Mouse (Mus musculus) midbrain, embryonic 11.5 days (tissue): ENCODE measurements at regions not wholly inside any gene's neighbourhood (a gene's known extent, or its start where the extent isn't known, plus 50 kb on each side); places are given as distances from the start of the nearest gene placed in this dataset.
"Not testable (repeated sequence)": the region's sequence is repeated elsewhere in the genome, so short reads cannot be mapped to it uniquely, and the experiment has no call there.

ENCODE experiments used
- ATAC-seq: fragments of 200-750 bp; cut with Nextera tagmentation; 2 replicates; pipeline ENCODE4 v1.8.0; 2017; ENCODE audit warnings: moderate TSS enrichment, moderate library complexity; ENCODE audit not compliant: low FRiP score
- DNase-seq: peaks from one replicate; pipeline ENCODE4 v3.0.0; 2015; ENCODE audit warnings: low spot score; ENCODE audit errors: missing footprints
- H3K27ac ChIP-seq: fragments of 300-500 bp; sonication (generic); 2 replicates; pipeline ENCODE4 v1.5.1; 2014; ENCODE audit warnings: low read depth, low read length
- H3K27me3 ChIP-seq: fragments of 300-500 bp; sonication (generic); 2 replicates; pipeline ENCODE4 v1.6.1; 2014; ENCODE audit warnings: mild to moderate bottlenecking, low read length, moderate library complexity, mixed read lengths; ENCODE audit not compliant: control insufficient read depth, insufficient read depth
- H3K36me3 ChIP-seq: fragments of 300-500 bp; sonication (generic); 2 replicates; pipeline ENCODE4 v1.6.1; 2014; ENCODE audit warnings: mild to moderate bottlenecking, low read length, moderate library complexity, mixed read lengths; ENCODE audit not compliant: control insufficient read depth, insufficient read depth
- H3K4me1 ChIP-seq: fragments of 300-500 bp; sonication (generic); 2 replicates; pipeline ENCODE4 v1.6.1; 2014; ENCODE audit warnings: low read length; ENCODE audit not compliant: control insufficient read depth, insufficient read depth
- H3K4me2 ChIP-seq: fragments of 300-500 bp; sonication (generic); 2 replicates; pipeline ENCODE4 v1.6.1; 2014; ENCODE audit warnings: mild to moderate bottlenecking, moderate library complexity
- H3K4me3 ChIP-seq: fragments of 300-500 bp; sonication (generic); 2 replicates; pipeline ENCODE4 v1.5.1; 2014; ENCODE audit warnings: low read depth, low read length
- H3K9ac ChIP-seq: fragments of 300-500 bp; sonication (generic); 2 replicates; pipeline ENCODE4 v1.6.1; 2014; ENCODE audit warnings: low read length
- H3K9me3 ChIP-seq: fragments of 300-500 bp; sonication (generic); 2 replicates; pipeline ENCODE4 v1.6.1; 2016; ENCODE audit warnings: low read length; ENCODE audit not compliant: control insufficient read depth
- WGBS: fragments of 180-500 bp; shearing (Covaris S2); extraction: QIAGEN DNeasy Blood & Tissue Kit; methylation state at CpG from one replicate; pipeline ENCODE4 v1.1.7; 2014; 5-methylcytosine and 5-hydroxymethylcytosine counted together

DNA sequence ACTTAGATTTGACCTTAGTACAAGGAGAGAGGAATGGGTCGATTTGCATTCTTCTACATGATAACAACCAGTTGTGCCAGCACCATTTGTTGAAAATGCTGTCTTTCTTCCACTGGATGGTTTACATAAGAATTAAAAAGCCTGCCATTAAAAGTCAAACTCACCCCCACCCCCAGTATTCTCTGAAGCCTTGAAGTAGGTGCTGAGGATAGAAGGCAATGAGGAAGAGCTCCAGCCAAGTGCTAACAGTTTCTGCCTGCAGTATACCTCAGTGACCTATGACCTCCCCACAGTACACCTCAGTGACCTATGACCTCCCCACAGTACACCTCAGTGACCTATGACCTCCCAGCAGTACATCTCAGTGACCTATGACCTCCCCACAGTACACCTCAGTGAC lies 328.4 kb downstream of the Nkx6-1 start:
- not testable (repeated sequence) for H3K36me3 ChIP-seq, DNase-seq, H3K9ac ChIP-seq, H3K4me3 ChIP-seq, H3K9me3 ChIP-seq, ATAC-seq, H3K4me2 ChIP-seq, H3K4me1 ChIP-seq, H3K27ac ChIP-seq, H3K27me3 ChIP-seq
- WGBS, result no CpG with 5 or more reads among the region's 1 CpGs

DNA sequence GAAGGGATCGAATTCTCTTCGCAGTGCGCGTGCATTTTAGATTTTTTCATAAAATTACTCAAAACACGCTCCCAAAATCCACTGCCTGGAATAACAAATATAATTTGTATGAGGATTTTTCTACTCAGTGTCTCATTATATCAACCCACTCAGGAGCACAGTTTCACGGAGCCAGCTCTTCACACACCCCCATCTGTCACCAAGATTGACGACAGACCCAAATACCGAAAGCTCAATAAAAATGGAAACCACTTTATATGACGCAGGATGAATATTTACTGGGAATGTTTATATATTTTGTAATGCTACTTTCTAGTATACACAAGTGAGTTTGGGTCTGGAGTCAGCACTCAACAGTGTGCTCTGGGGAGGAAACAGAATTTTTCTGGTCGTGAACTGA lies 333.0 kb downstream of the Nkx6-1 start:
- DNase-seq (peak; percentile 73), ATAC-seq (no peak)
- Histone ChIP-seq H3K27ac (no peak overlapping the region), H3K4me1 (no peaks in the 10 kb centered on the region), H3K36me3 (no peaks in the 10 kb centered on the region), H3K4me2 (no peak overlapping the region), H3K9me3 (no peaks in the 10 kb centered on the region), H3K27me3 (peaks cover 12% of the 10 kb centered on the region), H3K9ac (no peak overlapping the region), H3K4me3 (no peak overlapping the region)
- WGBS, result 94% methylated on average over 10 of the region's 10 CpGs

DNA sequence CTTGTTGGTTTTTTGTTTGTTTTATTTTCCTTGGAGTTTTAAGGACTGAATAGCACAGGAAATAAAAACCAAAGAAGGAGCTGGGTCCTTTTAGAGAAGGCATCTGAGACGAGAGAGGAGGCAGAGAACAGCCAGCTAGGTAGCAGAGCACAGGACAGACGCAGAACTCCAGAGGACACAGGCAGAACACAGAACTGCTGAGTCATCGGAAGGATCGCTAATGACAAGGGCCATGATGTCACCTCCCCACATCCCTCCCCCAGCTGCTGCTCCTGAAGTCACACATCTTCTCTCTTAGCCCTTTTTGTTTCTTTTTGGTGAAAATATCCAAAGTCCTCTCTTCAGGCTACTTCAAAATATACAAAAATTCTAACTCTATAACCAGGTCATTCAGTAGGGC lies 338.7 kb downstream of the Nkx6-1 start:
- no peak overlapping the region for H3K4me2 ChIP-seq
- H3K9ac ChIP-seq, result no peak overlapping the region
- H3K27ac ChIP-seq, result no peak overlapping the region
- H3K36me3 ChIP-seq, result no peaks in the 10 kb centered on the region
- DNase-seq (no peak), ATAC-seq (no peak)
- 64% methylated on average over 4 of the region's 4 CpGs for WGBS
- H3K4me3 ChIP-seq, result no peak overlapping the region
- peaks cover 52% of the 10 kb centered on the region for H3K27me3 ChIP-seq
- H3K4me1 ChIP-seq, result peaks cover 2% of the 10 kb centered on the region; the same call in 1 of the 2 replicates
- H3K9me3 ChIP-seq, result no peaks in the 10 kb centered on the region

DNA sequence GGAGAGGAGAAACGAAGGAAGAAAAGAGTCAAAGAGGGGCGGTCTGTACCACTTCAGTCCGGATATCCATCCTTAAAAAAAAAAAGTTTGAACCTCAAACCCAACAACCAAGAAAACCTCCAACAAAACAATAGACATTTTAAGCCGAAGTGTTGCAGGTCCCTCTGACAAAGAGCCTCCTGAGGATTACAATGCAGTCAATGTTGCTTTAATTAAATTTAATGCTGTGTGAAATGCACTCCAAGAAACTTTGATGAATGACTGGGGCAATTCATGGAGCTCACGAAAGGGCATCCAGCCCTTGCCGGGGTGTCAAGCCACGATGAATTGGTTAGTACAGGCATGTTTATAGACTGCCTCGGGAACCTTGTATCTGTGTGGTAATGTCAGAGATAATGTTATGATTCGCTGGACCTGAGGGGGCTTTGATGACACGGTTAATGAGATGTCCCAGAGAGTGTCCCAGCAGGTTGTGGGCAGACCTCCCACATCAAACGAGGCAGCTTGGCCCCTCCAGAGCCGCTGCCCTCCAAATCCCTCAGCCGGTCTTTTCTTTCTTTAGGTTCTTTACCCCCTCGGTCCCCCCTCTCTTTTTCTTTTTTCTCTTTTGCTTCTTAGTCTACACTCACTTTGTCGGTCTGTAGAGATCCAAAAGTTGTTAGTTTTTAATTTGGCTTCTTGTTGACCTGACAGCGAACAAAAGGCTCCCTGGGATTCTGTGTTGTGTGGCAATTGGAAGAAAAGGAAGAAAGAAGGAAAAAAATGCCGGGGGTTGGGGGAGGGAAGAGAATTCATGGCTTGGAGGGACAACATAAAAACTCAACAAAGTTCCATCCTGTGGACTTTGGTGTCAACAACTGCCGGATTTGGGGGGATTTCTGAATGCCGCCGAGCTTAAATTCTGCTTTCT lies 341.5 kb downstream of the Nkx6-1 start:
- peak; percentile 82 for ATAC-seq

DNA sequence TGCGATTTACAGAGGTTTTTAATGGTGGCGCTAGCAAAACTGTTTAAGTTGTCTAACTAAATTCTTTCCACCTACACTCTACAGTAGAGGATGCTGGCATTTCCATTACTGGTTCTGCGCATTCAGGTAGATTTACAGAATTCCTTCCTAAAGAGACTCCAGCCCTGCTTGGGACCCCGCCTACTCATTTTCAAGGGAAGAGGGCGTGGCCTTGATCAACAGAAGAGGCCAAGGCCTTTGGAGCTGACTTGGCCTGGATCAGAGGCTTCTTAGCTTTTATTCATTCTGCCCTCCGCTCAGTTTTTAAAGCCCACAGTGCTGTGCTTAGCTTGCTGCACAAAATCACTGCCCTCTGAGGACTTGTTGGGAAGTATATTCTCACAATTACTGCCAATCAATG lies 364.8 kb downstream of the Nkx6-1 start:
- 85% methylated on average over 6 of the region's 6 CpGs for WGBS

More for the DNA sequence above, 341.5 kb downstream of the Nkx6-1 start:
- H3K9me3 ChIP-seq, result no peaks in the 10 kb centered on the region
- no peak overlapping the region for H3K4me3 ChIP-seq
- H3K4me2 ChIP-seq, result peak overlapping the region; percentile 24
- peaks cover 2% of the 10 kb centered on the region; the same call in 1 of the 2 replicates for H3K4me1 ChIP-seq
- H3K27ac ChIP-seq, result no peak overlapping the region
- H3K27me3 ChIP-seq, result peaks cover 61% of the 10 kb centered on the region
- DNase-seq, result peak; percentile 94
- 1% methylated on average over 20 of the region's 20 CpGs for WGBS
- no peaks in the 10 kb centered on the region for H3K36me3 ChIP-seq
- no peak overlapping the region for H3K9ac ChIP-seq

DNA sequence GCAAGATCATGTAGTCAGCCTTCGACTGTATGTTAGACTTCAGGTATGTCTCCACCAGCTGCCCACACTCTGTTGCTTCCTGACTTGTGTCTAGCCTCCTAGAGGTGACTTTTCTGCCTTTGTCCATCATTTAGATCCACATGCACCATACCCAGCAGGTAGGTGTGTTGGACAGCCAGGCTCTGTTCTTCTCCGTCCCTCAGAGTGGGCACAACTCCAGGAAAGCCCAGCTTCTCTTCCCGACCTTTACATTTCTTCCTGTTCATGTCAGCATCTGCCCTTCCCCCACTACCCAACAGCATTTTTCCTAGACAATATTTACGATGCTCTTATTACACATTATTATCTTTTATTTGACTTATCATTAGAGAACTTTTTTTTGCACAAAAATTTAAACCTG lies 366.4 kb downstream of the Nkx6-1 start:
- 80% methylated on average over 4 of the region's 4 CpGs for WGBS
- no peak overlapping the region for H3K4me2 ChIP-seq
- no peak overlapping the region for H3K9ac ChIP-seq

More for the DNA sequence above, 364.8 kb downstream of the Nkx6-1 start:
- Histone ChIP-seq H3K4me3 (no peak overlapping the region), H3K4me1 (no peaks in the 10 kb centered on the region), H3K36me3 (no peaks in the 10 kb centered on the region), H3K9me3 (no peaks in the 10 kb centered on the region), H3K27me3 (no peaks in the 10 kb centered on the region; the same call in 1 of the 2 replicates), H3K27ac (no peak overlapping the region), H3K4me2 (no peak overlapping the region), H3K9ac (no peak overlapping the region)
- DNase-seq (no peak), ATAC-seq (no peak)

DNA sequence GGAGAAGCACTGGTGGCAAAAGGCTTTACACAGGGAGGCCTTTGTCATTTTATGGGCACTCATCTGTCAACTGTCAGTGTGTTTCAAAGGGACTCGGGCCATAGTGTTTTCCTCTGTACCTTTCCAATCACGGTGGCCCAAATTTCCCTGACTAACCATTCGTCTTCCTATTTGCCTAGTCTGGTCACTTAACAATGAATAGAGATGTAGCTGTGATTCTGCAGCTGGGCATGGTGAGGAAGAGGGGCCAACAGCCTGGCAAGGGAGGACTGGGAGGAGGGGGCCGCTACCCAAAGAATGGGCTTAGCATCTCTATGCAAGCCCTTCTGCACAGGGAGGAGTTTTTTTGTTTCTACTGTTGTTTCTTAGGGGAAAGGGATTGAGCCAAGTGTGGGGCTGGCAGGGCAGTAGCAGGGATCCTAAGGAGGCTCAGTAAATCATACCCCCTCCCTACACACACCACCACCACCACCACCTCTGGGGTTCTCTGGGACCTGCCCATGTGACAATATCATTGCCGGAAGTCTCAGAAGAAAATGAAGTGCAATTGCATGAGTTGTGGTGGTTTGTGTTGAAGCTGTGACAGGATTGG lies 367.2 kb downstream of the Nkx6-1 start:
- Histone ChIP-seq H3K9ac (no peak overlapping the region), H3K4me1 (no peaks in the 10 kb centered on the region), H3K4me2 (no peak overlapping the region), H3K36me3 (no peaks in the 10 kb centered on the region), H3K9me3 (no peaks in the 10 kb centered on the region), H3K4me3 (no peak overlapping the region), H3K27ac (no peak overlapping the region), H3K27me3 (no peaks in the 10 kb centered on the region; the same call in 1 of the 2 replicates)
- no peak for DNase-seq
- 59% methylated on average over 5 of the region's 5 CpGs for WGBS
- ATAC-seq, result no peak

More for the DNA sequence above, 366.4 kb downstream of the Nkx6-1 start:
- Histone ChIP-seq H3K27ac (no peak overlapping the region), H3K4me3 (no peak overlapping the region), H3K4me1 (no peaks in the 10 kb centered on the region), H3K36me3 (no peaks in the 10 kb centered on the region), H3K9me3 (no peaks in the 10 kb centered on the region), H3K27me3 (no peaks in the 10 kb centered on the region; the same call in 1 of the 2 replicates)
- DNase-seq (no peak), ATAC-seq (no peak)

DNA sequence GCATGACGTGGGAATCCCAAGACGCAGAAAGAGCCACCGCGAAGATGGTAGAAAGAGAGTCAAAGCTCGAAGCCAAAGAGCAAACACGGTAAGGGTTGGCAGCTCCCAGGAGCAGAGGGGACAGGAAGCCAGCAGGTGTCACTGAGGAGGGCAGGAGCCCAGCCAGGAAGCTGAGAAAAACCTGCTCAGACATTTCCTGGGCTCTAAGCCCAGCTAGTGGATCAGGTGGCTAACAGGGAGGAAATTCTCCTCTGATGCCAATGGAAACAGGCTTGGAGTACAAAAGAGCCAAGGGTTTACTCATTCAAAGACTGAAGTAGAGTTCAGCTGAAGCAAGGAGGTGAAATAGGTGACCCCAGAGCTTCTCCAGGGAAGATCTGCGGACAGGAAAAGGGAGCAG lies 368.9 kb downstream of the Nkx6-1 start:
- H3K4me3 ChIP-seq, result no peak overlapping the region
- no peak overlapping the region for H3K4me2 ChIP-seq
- H3K27me3 ChIP-seq, result no peaks in the 10 kb centered on the region; the same call in 1 of the 2 replicates
- ATAC-seq (no peak), DNase-seq (no peak)
- H3K9ac ChIP-seq, result no peak overlapping the region
- H3K27ac ChIP-seq, result no peak overlapping the region
- H3K36me3 ChIP-seq, result no peaks in the 10 kb centered on the region
- 82% methylated on average over 7 of the region's 7 CpGs for WGBS
- no peaks in the 10 kb centered on the region for H3K9me3 ChIP-seq
- no peaks in the 10 kb centered on the region for H3K4me1 ChIP-seq

DNA sequence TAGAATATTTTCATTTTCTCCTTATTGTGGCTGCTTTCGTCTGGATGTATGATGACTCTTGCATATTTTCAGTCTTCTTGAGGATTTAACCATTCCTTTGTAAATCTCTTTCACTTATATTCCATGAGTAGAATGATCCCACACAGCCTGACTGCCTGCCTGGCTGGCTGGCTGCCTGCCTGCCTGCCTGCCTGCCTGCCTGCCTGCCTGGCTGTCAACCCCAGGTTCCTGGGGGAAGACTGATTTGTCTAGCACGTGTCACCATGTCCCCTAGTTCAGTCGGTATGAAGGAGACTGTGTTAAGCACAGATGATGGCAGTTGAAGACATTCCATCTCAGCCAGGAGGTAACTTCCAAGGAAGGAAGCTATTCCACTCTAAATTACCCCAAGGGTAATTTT lies 370.8 kb downstream of the Nkx6-1 start:
- H3K9me3 ChIP-seq, result no peaks in the 10 kb centered on the region
- ATAC-seq, result no peak
- H3K4me1 ChIP-seq, result no peaks in the 10 kb centered on the region
- 70% methylated on average over 3 of the region's 3 CpGs for WGBS
- H3K9ac ChIP-seq, result no peak overlapping the region
- DNase-seq, result no peak
- no peak overlapping the region for H3K27ac ChIP-seq
- no peak overlapping the region for H3K4me3 ChIP-seq
- H3K36me3 ChIP-seq, result no peaks in the 10 kb centered on the region
- no peak overlapping the region for H3K4me2 ChIP-seq
- no peaks in the 10 kb centered on the region; the same call in 1 of the 2 replicates for H3K27me3 ChIP-seq
